Mouse (Mus musculus): ENCODE data around the gene Hnrnpa0. TPM values are rescaled to one million over a fixed set of nuclear protein-coding genes. Genes with fewer than 3 reads are reported as not detected.
"Not testable (repeated sequence)": the region's sequence is repeated elsewhere in the genome, so short reads cannot be mapped to it uniquely, and the experiment has no call there.

The Hnrnpa0 gene
- 50.7 and 55.9 TPM in 2 replicates for total RNA-seq (2017)

- peak; percentile 74 for ATAC-seq (ENCODE audit: extremely low read depth, insufficient number of reproducible peaks, low FRiP score, poor library complexity, severe bottlenecking)
Measured at GRCm38 (mm10) chr13:58128396-58128767, at the start of gene Hnrnpa0. Gene Hnrnpa0, minus strand, starts transcription at chr13:58128556.

- ATAC-seq (ENCODE audit: extremely low read depth, insufficient number of reproducible peaks, low FRiP score, poor library complexity, severe bottlenecking) = no peak
Measured at GRCm38 (mm10) chr13:58177511-58178208, 49.3 kb upstream of the Hnrnpa0 start.

DNA sequence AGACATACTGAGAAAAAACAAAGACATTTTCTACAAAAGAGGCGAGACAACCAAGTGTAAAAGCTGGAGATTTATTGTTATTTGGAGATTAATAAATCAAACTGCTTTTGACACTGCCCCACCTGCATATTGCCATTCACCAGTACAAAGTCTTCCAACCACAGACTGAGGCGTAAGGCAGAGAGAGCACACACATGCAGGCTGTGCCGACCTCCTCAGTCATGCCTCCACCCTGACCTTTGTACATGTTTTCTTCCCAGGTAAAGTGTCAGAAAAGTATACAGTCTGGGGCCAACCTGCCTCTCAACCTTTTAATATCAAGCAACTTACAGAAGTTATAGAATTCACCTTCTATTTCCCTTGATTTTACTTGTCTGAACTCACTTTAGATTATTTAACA lies 47.7 kb upstream of the Hnrnpa0 start:
- no peak for ATAC-seq (ENCODE audit: extremely low read depth, insufficient number of reproducible peaks, low FRiP score, poor library complexity, severe bottlenecking)

DNA sequence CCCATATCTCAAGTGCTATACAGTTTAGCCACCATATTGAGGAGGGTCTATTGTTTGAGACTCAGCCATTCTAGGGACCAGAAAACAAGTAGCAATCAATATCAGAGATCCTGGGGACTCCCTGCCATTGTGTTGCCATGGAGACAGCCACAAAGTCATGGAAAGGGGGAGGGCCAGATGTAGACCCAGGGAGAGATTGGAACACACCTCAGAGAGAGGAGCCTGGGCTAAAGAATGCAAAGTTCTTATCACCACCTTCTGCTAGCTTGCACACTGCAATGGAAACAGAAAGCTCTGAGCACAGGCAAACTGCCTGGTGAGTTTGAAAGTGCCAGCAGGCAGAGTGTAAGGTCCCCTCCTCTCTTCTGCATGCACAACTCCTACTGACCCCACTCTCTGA lies 39.8 kb upstream of the Hnrnpa0 start:
- no peak for ATAC-seq (ENCODE audit: extremely low read depth, insufficient number of reproducible peaks, low FRiP score, poor library complexity, severe bottlenecking)

- no peak for ATAC-seq (ENCODE audit: extremely low read depth, insufficient number of reproducible peaks, low FRiP score, poor library complexity, severe bottlenecking)
Measured at GRCm38 (mm10) chr13:58163343-58163742, 35.0 kb upstream of the Hnrnpa0 start.

- no peak for ATAC-seq (ENCODE audit: extremely low read depth, insufficient number of reproducible peaks, low FRiP score, poor library complexity, severe bottlenecking)
Measured at GRCm38 (mm10) chr13:58160761-58161160, 32.4 kb upstream of the Hnrnpa0 start.

DNA sequence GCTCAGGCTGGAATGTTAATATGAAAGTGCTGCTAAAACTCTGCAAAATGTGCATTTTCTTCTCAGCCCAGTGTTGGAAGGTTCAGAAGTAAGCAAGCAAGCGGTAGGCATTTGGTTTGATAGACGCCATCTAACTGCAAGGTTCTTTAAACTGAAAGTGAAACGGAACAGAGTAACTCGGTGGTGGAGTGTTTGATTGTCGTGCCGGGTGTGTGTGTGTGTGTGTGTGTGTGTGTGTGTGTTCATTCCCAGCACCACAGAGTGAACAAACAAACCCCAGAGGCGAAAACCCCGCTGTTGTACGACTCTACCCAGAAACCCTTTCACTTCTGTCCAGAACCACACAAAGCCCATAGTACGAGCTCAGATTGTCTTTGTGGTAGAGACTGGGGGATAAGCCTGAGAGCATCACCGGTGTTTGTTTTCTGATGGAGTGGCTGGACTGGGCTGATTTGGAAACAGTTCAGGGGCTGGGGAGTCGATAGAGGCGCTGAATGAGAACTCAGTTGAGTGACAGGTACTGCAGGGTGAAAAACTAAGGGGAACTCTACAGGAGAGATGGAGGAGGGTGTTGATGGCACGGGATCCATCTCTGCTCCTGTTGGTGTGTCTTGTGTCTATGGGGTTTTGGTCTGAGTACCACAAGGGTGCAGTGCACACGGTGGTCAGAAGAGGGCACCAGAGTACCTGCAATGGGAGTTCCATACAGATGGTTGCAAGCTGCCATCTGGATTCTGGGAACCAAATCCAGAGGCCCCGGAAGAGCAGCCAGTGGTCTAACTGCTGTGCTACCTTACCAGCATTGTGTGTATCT lies 29.9 kb upstream of the Hnrnpa0 start:
- ATAC-seq (ENCODE audit: extremely low read depth, insufficient number of reproducible peaks, low FRiP score, poor library complexity, severe bottlenecking) = peak; percentile 79

- ATAC-seq (ENCODE audit: extremely low read depth, insufficient number of reproducible peaks, low FRiP score, poor library complexity, severe bottlenecking) = peak; percentile 59
Measured at GRCm38 (mm10) chr13:58157447-58158098, 29.2 kb upstream of the Hnrnpa0 start, which contains the start of gene Idnk. Gene Idnk, plus strand, starts transcription at chr13:58157649.

DNA sequence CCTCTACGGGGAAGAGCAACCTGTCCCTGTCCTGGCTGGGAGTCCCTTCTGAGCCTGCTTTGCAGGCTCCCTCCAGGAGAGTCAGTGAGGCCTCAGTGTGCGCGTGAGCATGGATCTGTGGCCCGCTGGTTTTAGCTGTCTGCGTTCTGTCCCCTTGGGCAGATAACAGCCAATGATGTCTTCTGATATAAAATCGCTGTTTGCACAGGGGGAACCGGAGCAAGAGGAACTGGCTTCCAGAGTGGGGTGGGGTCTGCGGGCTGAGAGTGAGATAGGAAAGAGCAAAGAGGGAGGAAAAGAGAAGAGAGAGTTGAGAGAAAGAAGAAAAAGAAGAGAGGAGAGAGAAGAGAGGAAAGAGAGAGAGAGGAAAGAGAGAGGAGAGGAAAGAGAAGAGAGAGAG lies 28.7 kb upstream of the Hnrnpa0 start:
- ATAC-seq (ENCODE audit: extremely low read depth, insufficient number of reproducible peaks, low FRiP score, poor library complexity, severe bottlenecking) = no peak

GRCm38 (mm10) chr13:58156031-58156430 lies 27.7 kb upstream of the Hnrnpa0 start:
- ATAC-seq (ENCODE audit: extremely low read depth, insufficient number of reproducible peaks, low FRiP score, poor library complexity, severe bottlenecking) = no peak

- ATAC-seq (ENCODE audit: extremely low read depth, insufficient number of reproducible peaks, low FRiP score, poor library complexity, severe bottlenecking) = no peak
Measured at GRCm38 (mm10) chr13:58150442-58150841, 22.1 kb upstream of the Hnrnpa0 start.

GRCm38 (mm10) chr13:58149629-58150028 lies 21.3 kb upstream of the Hnrnpa0 start:
- no peak for ATAC-seq (ENCODE audit: extremely low read depth, insufficient number of reproducible peaks, low FRiP score, poor library complexity, severe bottlenecking)

DNA sequence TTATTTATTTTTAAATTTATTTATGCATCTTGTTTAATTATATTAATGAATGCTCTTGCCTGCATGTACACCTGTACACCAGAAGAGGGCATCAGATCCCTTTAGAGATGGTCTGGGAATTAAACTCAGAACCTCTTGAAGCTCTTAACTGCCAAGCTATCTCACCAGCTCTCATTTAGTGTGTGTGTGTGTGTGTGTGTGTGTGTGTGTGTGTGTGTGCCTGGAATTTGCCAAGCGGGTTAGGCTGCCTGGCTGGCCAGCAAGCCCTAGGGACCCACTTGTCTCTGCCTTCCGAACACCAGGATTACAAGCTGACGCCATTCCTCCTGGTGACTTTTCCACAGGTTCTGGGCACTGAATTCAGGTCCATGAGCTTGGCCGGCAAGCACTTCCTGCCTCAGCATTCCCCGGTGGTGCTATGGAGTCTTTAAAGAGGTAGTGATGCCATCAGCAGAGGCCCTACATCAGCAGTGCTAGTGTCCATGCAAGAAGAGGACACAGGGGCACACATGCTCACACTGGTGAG lies 20.7 kb upstream of the Hnrnpa0 start:
- no peak for ATAC-seq (ENCODE audit: extremely low read depth, insufficient number of reproducible peaks, low FRiP score, poor library complexity, severe bottlenecking)

DNA sequence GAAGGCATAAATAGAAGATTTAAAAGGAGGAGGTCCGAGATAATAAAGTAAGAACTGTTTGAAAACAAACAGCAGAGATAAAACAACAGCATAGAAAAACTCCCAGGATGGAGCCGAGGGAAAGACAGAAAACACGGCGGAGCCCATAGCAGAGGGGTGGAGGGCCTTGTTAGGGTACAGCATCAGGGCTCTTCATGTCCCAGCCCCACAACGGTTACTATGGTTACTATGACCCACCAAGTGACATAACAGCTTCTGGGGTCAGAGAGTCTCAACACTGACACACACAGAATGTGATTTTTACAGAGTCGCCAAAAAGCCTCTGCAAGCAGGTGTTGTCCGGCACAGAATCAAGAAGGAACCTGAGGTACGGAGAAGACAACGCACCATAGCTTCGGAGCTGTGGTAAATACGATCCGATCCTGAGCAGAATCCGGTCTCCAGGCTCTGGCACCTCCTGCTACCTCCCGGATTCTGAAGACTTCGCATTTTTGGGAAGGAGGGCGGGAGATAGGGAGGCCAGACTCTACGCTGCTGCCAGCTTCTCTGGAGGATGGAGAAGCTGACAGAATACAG lies 20.0 kb upstream of the Hnrnpa0 start:
- peak; percentile 9; the same call in 1 of the 2 replicates for ATAC-seq (ENCODE audit: extremely low read depth, insufficient number of reproducible peaks, low FRiP score, poor library complexity, severe bottlenecking)

GRCm38 (mm10) chr13:58147760-58148159 lies 19.4 kb upstream of the Hnrnpa0 start:
- ATAC-seq (ENCODE audit: extremely low read depth, insufficient number of reproducible peaks, low FRiP score, poor library complexity, severe bottlenecking) = no peak

DNA sequence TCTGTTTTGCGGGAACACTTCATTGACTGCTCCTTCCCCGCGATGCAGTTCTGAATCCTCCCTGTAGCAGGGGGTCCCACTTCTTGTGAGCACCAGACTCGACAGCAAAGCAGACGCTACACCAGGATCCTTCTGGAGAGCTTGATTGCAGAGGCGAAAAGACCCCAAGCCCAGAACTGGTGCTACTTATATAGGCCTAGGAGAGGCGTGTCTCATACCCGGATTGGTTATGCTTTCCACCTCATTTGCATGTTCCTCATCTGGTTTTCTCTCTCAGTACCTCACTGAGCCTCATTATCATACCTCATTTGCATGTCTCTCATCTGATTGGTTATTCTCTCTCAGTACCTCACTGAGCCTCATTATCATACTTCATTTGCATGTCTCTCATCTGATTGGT lies 18.2 kb upstream of the Hnrnpa0 start:
- not testable (repeated sequence) for ATAC-seq (ENCODE audit: extremely low read depth, insufficient number of reproducible peaks, low FRiP score, poor library complexity, severe bottlenecking)

GRCm38 (mm10) chr13:58131692-58132091 lies 3.3 kb upstream of the Hnrnpa0 start:
- no peak for ATAC-seq (ENCODE audit: extremely low read depth, insufficient number of reproducible peaks, low FRiP score, poor library complexity, severe bottlenecking)

GRCm38 (mm10) chr13:58129687-58130246 lies 1.4 kb upstream of the Hnrnpa0 start:
- no peak for ATAC-seq (ENCODE audit: extremely low read depth, insufficient number of reproducible peaks, low FRiP score, poor library complexity, severe bottlenecking)
